In the genomic region with DNA sequence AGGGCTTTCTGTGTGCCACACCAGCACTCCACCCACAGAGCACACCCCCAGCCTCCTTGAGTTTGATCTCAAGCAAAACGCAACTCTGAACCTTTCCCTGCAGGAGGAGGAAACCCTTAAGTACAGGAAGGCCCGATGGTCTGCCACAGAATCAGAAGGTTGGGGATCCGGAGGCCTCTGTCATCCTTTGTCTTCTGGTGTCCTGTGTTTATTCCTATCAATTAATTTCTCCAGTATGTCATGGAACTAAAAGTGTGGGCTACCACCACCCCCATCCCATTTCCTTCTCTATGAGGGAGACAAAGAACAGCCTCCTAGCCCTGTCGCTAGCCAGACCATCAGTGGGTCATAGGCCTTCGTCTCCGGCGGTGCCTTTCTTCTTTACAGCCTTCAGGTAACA, we compare ENCODE assay signal across 24 mouse cellular contexts. TPM values are rescaled to one million over a fixed set of nuclear protein-coding genes. Genes with fewer than 3 reads are reported as not detected.
DNase-seq lines count a peak whose midpoint lies in the region; ATAC-seq and TF ChIP-seq lines count a peak whose summit lies in the region.
"Had no signal": no experiment of that assay in that cellular context is flagged by ENCODE, and none has a peak within 500 bp of the region (broad histone marks: within the 10 kb centered on the region; RNA-seq: fewer than 3 reads in every experiment).

No protein-coding gene starts in this region.

- H3K4me1 ChIP-seq in lung, embryonic 14.5 days (ENCODE audit: insufficient read depth), result no peaks in the 10 kb centered on the region
- peaks cover 3% of the 10 kb centered on the region; the same call in 1 of the 2 replicates for H3K4me1 ChIP-seq in testis, adult 2 months (ENCODE audit: control insufficient read depth, insufficient read depth, low read length)
- H3K4me1 ChIP-seq: forebrain, embryonic 10.5 days; forebrain, embryonic 13.5 days; heart, embryonic 10.5 days; hindbrain, embryonic 12.5 days; hindbrain, embryonic 15.5 days had no signal

- H3K9me3 ChIP-seq in lung, embryonic 14.5 days (ENCODE audit: low read depth, low read length), result no peaks in the 10 kb centered on the region
- H3K9me3 ChIP-seq: forebrain, embryonic 10.5 days; forebrain, embryonic 13.5 days; heart, embryonic 10.5 days; heart, embryonic 13.5 days; hindbrain, embryonic 12.5 days; hindbrain, embryonic 15.5 days had no signal

- no peak overlapping the region for H3K4me3 ChIP-seq in lung, embryonic 14.5 days (ENCODE audit: low read depth, low read length)
- peak overlapping the region; percentile 77 for H3K4me3 ChIP-seq in testis, adult 2 months (ENCODE audit: control insufficient read depth, low read depth, low read length)
- H3K4me3 ChIP-seq: forebrain, embryonic 10.5 days; forebrain, embryonic 13.5 days; heart, adult 2 months; heart, embryonic 10.5 days; heart, embryonic 13.5 days; hindbrain, embryonic 12.5 days; hindbrain, embryonic 15.5 days had no signal

- no peaks in the 10 kb centered on the region for H3K36me3 ChIP-seq in lung, embryonic 14.5 days (ENCODE audit: insufficient read depth)
- H3K36me3 ChIP-seq in testis, adult 2 months (ENCODE audit: control insufficient read depth, insufficient read depth, low read length), result no peaks in the 10 kb centered on the region
- H3K36me3 ChIP-seq: forebrain, embryonic 10.5 days; heart, embryonic 10.5 days; heart, embryonic 13.5 days; hindbrain, embryonic 12.5 days; hindbrain, embryonic 15.5 days had no signal

- TF ChIP-seq POLR2A in testis, adult 2 months (IDR thresholded peaks at IDR 0.05; ENCODE audit: control insufficient read depth, low read depth, low read length), result no peak

- ATAC-seq in lung, embryonic 14.5 days (ENCODE audit: insufficient read depth), result peak; percentile 41; the same call in 1 of the 2 replicates
- ATAC-seq: activated CD4-positive, CD25-positive, alpha-beta regulatory T cell, adult 4 months; forebrain, embryonic 13.5 days; forebrain, embryonic 16.5 days had no signal

- TF ChIP-seq CTCF in lung, embryonic 14.5 days (IDR thresholded peaks at IDR 0.05; ENCODE audit: low read depth), result no peak
- no peak for TF ChIP-seq CTCF in testis, adult 2 months (IDR thresholded peaks at IDR 0.05; ENCODE audit: control insufficient read depth, insufficient read depth, insufficient replicate concordance, low read depth, low read length)

- no peak overlapping the region for H3K27ac ChIP-seq in lung, embryonic 14.5 days (ENCODE audit: low read depth)
- peak overlapping the region; percentile 50; the same call in 1 of the 2 replicates for H3K27ac ChIP-seq in testis, adult 2 months (ENCODE audit: control insufficient read depth, insufficient read depth, low read depth, low read length)
- H3K27ac ChIP-seq: forebrain, embryonic 10.5 days; forebrain, embryonic 13.5 days; heart, adult 2 months; heart, embryonic 10.5 days; heart, embryonic 13.5 days; hindbrain, embryonic 12.5 days; hindbrain, embryonic 15.5 days had no signal

- WGBS in lung, embryonic 14.5 days, result 74% methylated on average over 7 of the region's 7 CpGs

- H3K4me2 ChIP-seq in lung, embryonic 14.5 days, result no peak overlapping the region
- H3K4me2 ChIP-seq: forebrain, embryonic 13.5 days; heart, embryonic 13.5 days; hindbrain, embryonic 12.5 days; hindbrain, embryonic 15.5 days had no signal

- DNase-seq in lung, embryonic 14.5 days, result peak; percentile 55
- DNase-seq in lung, postnatal 14 days, result no peak
- no peak for DNase-seq in testis, postnatal 14 days (ENCODE audit: low spot score)
- DNase-seq in lung, postnatal 4 days, result peak; percentile 33 to 67
- DNase-seq in embryo, embryonic 10 days (ENCODE audit: low spot score), result no peak
- DNase-seq: adrenal gland, adult 8-10 months; adrenal gland, postnatal 25 days; cerebellum, adult 11-12 months; cerebellum, adult 8-10 months; cerebellum, postnatal 10 days; cerebellum, postnatal 36 days; gastrocnemius, postnatal 10 days; gastrocnemius, postnatal 36 days; heart, adult 2 months; heart, postnatal 14 days had no signal

- H3K27me3 ChIP-seq in lung, embryonic 14.5 days (ENCODE audit: insufficient read depth, low read length), result no peaks in the 10 kb centered on the region
- no peaks in the 10 kb centered on the region for H3K27me3 ChIP-seq in testis, adult 2 months (ENCODE audit: control insufficient read depth, insufficient read depth, low read length)
- H3K27me3 ChIP-seq: forebrain, embryonic 13.5 days; heart, embryonic 13.5 days; hindbrain, embryonic 12.5 days; hindbrain, embryonic 15.5 days had no signal

- H3K9ac ChIP-seq in lung, embryonic 14.5 days, result no peak overlapping the region
- H3K9ac ChIP-seq: forebrain, embryonic 13.5 days; heart, embryonic 13.5 days; hindbrain, embryonic 12.5 days; hindbrain, embryonic 15.5 days had no signal

RNA-seq across cellular contexts. Expression of gene Srgn, which starts 7.3 kb away (rescaled TPM):
- 33.8 and 39.4 TPM in 2 replicates for polyA plus RNA-seq in lung, embryonic 14.5 days (2014; fragmentation: Nextera tagmentation; extraction: Ambion mirVana)
- 18.0 and 20.5 TPM in 2 replicates for polyA plus RNA-seq in testis, adult 2 months (2012; rRNA removed)

RNA-seq across cellular contexts. Expression of gene Kif1bp, which starts 43.7 kb away (rescaled TPM):
- 41.5 and 42.7 TPM in 2 replicates for polyA plus RNA-seq in lung, embryonic 14.5 days (2014; fragmentation: Nextera tagmentation; extraction: Ambion mirVana)
- 41.7 and 47.4 TPM in 2 replicates for polyA plus RNA-seq in testis, adult 2 months (2012; rRNA removed)

RNA-seq across cellular contexts. Expression of gene Vps26a, which starts 47.9 kb away (rescaled TPM):
- polyA plus RNA-seq in lung, embryonic 14.5 days (2014; fragmentation: Nextera tagmentation; extraction: Ambion mirVana), result 71.2 and 75.7 TPM in 2 replicates
- 94.3 and 104 TPM in 2 replicates for polyA plus RNA-seq in testis, adult 2 months (2012; rRNA removed)

Comparison
In these comparisons a context has a peak if more than half of its experiments do, and no peak if none do; other contexts are left out.
1. DNase-seq: peak in lung, embryonic 14.5 days (single experiment) and lung, postnatal 4 days (2 of 2); none in lung, postnatal 14 days (single experiment), testis, postnatal 14 days (single experiment) and embryo, embryonic 10 days (single experiment).